Mouse (Mus musculus) limb, embryonic 14.5 days (tissue): ENCODE results near the gene Pvalb. TPM values are rescaled to one million over a fixed set of nuclear protein-coding genes. Genes with fewer than 3 reads are reported as not detected.

Experiments
- ATAC-seq: fragments of 200-750 bp; cut with Nextera tagmentation; 2 replicates; pipeline ENCODE4 v1.8.0; 2017; ENCODE audit warnings: low read depth, moderate number of reproducible peaks, moderate TSS enrichment; ENCODE audit not compliant: low FRiP score
- DNase-seq: peaks from one replicate; pipeline ENCODE4 v3.0.0-alpha.2; 2015; ENCODE audit warnings: low spot score
- H3K27ac ChIP-seq: fragments of 300-500 bp; sonication (generic); replicated peaks from 2 replicates; pipeline ENCODE4 v1.5.1; 2014; ENCODE audit warnings: low read depth, mild to moderate bottlenecking, low read length, moderate library complexity, mixed read lengths
- H3K27me3 ChIP-seq: fragments of 300-500 bp; sonication (generic); 2 replicates; pipeline ENCODE4 v1.6.1; 2014; ENCODE audit warnings: low read length, mixed read lengths; ENCODE audit not compliant: control insufficient read depth, insufficient read depth
- H3K36me3 ChIP-seq: fragments of 300-500 bp; sonication (generic); 2 replicates; pipeline ENCODE4 v1.6.1; 2014; ENCODE audit warnings: mild to moderate bottlenecking, low read length, moderate library complexity, mixed read lengths; ENCODE audit not compliant: control insufficient read depth, insufficient read depth
- H3K4me1 ChIP-seq: fragments of 300-500 bp; sonication (generic); 2 replicates; pipeline ENCODE4 v1.6.1; 2014; ENCODE audit warnings: antibody characterized with exemption, low read length, mixed read lengths; ENCODE audit not compliant: control insufficient read depth, insufficient read depth
- H3K4me2 ChIP-seq: fragments of 300-500 bp; sonication (generic); replicated peaks from 2 replicates; pipeline ENCODE4 v1.6.1; 2014; ENCODE audit warnings: low read depth, mild to moderate bottlenecking, low read length, moderate library complexity; ENCODE audit not compliant: severe bottlenecking
- H3K4me3 ChIP-seq: fragments of 300-500 bp; sonication (generic); replicated peaks from 2 replicates; pipeline ENCODE4 v1.5.1; 2014; ENCODE audit warnings: low read length
- H3K9ac ChIP-seq: fragments of 300-500 bp; sonication (generic); 2 replicates; pipeline ENCODE4 v1.6.1; 2014; ENCODE audit warnings: mild to moderate bottlenecking, low read depth, low read length, moderate library complexity; ENCODE audit not compliant: severe bottlenecking
- H3K9me3 ChIP-seq: fragments of 300-500 bp; sonication (generic); 2 replicates; pipeline ENCODE4 v1.6.1; 2016; ENCODE audit warnings: low read length; ENCODE audit not compliant: control insufficient read depth
- POLR2A ChIP-seq: fragments of 200-500 bp; IDR thresholded peaks from 2 replicates; pipeline ENCODE4 v1.8.0; 2012; ENCODE audit warnings: inconsistent platforms, mild to moderate bottlenecking, moderate library complexity, borderline replicate concordance; ENCODE audit not compliant: insufficient read depth, insufficient read length; ENCODE audit errors: extremely low read depth
- WGBS: fragments of 180-500 bp; shearing (Covaris S2); extraction: QIAGEN DNeasy Blood & Tissue Kit; methylation state at CpG from one replicate; pipeline ENCODE4 v1.1.7; 2014; 5-methylcytosine and 5-hydroxymethylcytosine counted together
- polyA plus RNA-seq, 2 experiments: library from polyadenylated mRNA; depleted of rRNA in 1 of 2; stranded (reverse) in 1 of 2; unstranded in 1 of 2; fragments of >200 nt; fragmentation: Nextera tagmentation in 1 of 2; extraction: Ambion mirVana in 1 of 2; gene quantifications; 2 replicates each; pipeline versions ENCODE4 v1.2.1 to v1.2.3; 2012 to 2014

Pvalb gene
- polyA plus RNA-seq, 2 experiments: 0.16 TPM; not detected in 1

DNA sequence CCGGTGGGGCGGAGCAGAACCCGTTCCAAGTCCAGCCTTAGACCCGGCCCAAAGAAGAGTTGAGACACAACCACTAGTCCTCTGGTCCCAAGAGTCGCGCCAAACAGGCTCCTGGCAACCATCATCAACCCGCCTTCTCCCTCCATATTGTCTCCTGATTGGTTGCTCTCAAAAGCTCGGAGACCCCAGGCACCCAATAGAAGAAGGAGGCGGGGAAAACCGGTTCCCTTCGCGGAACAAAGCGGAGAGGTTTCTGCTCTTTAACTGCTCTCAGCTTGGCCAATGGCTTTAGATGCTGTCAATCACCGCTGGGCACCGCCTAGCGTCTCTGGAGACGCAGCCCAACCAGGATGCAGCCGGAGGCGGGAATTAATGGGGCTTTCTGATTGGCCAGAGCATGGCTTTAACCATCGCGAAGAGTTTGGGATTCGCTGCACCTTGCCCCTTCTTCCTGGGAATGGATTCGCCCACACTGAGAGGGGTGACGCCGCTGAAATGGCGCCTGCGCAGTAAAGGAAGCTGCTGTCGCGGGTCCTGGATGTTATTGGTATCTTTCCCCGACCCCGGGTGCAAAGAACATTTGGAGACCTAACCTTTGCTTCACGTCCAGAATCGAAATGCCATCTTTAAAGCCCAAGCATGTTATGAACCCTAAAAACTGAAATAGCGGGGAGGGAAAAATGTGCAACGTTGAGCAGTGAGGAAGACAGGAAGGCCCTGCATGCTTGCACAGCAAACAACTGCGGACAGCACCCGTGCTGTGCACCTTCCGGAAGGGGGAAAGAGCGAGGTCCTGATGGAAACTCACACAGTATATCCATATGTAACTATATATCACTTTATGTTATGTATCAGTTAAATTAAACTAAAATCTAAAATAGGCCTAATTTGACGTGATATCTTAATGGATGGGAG, 32.0 kb downstream of the Pvalb start, which contains the start of gene Ift27:
Gene Ift27, minus strand, starts transcription at position 136 of the 915 bp plus-strand sequence.
- peak within 1 kb of the TSS; percentile 43 for H3K27ac ChIP-seq
- H3K36me3 ChIP-seq: no peaks in the 10 kb centered on the region
- WGBS: 2% methylated on average over 40 of the region's 40 CpGs
- no peaks in the 10 kb centered on the region for H3K9me3 ChIP-seq
- no peak; the same call in 1 of the 2 replicates for TF ChIP-seq POLR2A
- peaks cover 12% of the 10 kb centered on the region; the same call in 1 of the 2 replicates for H3K4me1 ChIP-seq
- no peaks in the 10 kb centered on the region for H3K27me3 ChIP-seq
- DNase-seq: peak; percentile 100
- ATAC-seq: peak; percentile 97
- peak within 1 kb of the TSS; percentile 78 for H3K9ac ChIP-seq
- H3K4me3 ChIP-seq: peak within 1 kb of the TSS; percentile 70
- peak within 1 kb of the TSS; percentile 92 for H3K4me2 ChIP-seq

DNA sequence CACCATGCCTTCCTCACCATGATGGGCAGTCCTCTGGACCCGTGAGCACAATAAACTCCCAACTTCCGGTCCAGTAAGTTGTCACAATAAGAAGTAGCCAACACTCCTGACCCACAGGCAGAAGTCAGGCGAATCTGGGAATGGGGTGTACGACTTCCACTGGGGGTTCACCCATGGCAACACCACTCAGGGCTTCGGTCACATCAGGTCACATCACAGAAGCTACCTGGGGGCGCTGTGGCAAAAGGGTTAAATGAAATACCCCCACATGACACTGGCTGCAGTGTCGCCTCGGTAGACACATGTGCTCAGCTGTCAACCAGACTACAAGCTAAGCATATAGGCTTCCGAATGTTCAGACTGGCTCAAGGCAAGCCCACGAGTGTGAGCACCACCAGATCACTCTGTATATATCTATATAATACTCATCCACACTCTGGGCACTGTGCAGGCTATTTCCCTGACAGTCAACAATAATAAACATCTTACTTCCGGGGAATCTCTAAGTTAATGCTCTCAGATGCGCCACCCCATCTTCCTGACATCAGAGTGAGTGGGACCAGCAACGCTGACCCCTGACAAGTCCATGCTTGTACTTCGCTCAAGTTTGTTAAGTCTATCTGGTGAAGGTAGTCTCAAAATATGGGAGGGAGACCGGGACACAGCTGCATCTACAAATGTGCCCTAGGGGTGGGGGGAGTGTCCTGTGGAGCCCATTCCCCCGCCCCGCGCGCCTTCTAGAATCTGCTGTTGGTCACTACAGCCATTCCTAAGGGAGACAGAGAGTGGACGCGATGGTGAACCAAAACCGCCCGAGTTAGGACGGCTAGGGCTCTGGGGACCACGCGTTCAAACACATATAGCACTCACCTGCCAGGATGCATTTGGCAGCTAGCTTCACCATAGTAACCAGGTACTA, 33.0 kb downstream of the Pvalb start:
- H3K4me3 ChIP-seq: peak overlapping the region; percentile 70
- peak overlapping the region; percentile 43; the same call in 1 of the 2 replicates for H3K27ac ChIP-seq
- no peaks in the 10 kb centered on the region for H3K27me3 ChIP-seq
- DNase-seq (no peak), ATAC-seq (no peak)
- no peak for TF ChIP-seq POLR2A
- H3K36me3 ChIP-seq: no peaks in the 10 kb centered on the region
- H3K4me1 ChIP-seq: peaks cover 12% of the 10 kb centered on the region; the same call in 1 of the 2 replicates
- H3K9me3 ChIP-seq: no peaks in the 10 kb centered on the region
- H3K4me2 ChIP-seq: peak overlapping the region; percentile 92
- H3K9ac ChIP-seq: peak overlapping the region; percentile 78
- WGBS: 24% methylated on average over 26 of the region's 26 CpGs

DNA sequence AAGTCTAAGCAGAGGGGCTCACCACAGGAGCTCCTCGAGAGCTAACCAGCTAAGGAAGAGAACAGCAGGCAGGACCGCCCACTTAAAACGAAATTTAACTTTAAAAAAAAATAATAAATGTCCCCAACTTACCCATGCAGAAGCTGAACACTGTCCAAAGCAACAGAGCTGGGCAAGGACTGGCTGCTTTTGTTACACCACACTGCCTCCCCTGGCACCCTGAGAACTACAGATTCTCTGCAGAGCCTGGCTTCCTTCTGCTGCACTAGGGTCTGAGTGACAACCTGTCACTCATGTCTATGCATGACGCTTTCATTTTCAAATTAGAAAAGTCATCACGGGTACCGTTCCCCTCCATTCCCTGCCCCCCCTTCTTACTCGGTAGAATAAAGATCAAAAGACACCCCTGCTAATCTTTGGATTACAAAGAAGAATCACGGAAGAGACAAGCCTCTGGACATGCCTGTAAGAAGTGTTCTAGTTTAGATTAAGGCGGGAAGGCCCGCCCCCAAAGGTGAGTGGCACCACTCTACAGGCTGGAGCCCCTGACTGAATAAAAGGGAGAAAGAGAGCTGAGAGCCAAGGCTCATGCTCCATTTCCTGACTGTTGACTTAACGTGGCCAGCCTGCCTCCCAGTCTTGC, 33.8 kb downstream of the Pvalb start:
- Histone ChIP-seq H3K9ac (no peak overlapping the region), H3K27me3 (no peaks in the 10 kb centered on the region), H3K27ac (no peak overlapping the region), H3K4me3 (0 out of 2 replicates have a peak overlapping the region, but pooled peaks have one; percentile 70), H3K36me3 (peaks cover 4% of the 10 kb centered on the region; the same call in 1 of the 2 replicates), H3K4me1 (peaks cover 12% of the 10 kb centered on the region; the same call in 1 of the 2 replicates), H3K9me3 (no peaks in the 10 kb centered on the region), H3K4me2 (no peak overlapping the region)
- no peak for ATAC-seq
- 79% methylated on average over 11 of the region's 11 CpGs for WGBS
- TF ChIP-seq POLR2A: no peak
- no peak for DNase-seq

GRCm38 (mm10) chr15:78171651-78172050, 34.5 kb downstream of the Pvalb start:
- Histone ChIP-seq H3K9me3 (no peaks in the 10 kb centered on the region), H3K4me3 (no peak overlapping the region), H3K27me3 (no peaks in the 10 kb centered on the region), H3K9ac (no peak overlapping the region), H3K4me1 (peaks cover 12% of the 10 kb centered on the region; the same call in 1 of the 2 replicates), H3K4me2 (no peak overlapping the region), H3K36me3 (peaks cover 8% of the 10 kb centered on the region; the same call in 1 of the 2 replicates), H3K27ac (no peak overlapping the region)
- TF ChIP-seq POLR2A: no peak
- no peak for DNase-seq
- ATAC-seq: no peak
- WGBS: 93% methylated on average over 10 of the region's 10 CpGs
